Mouse (Mus musculus) megakaryocyte, adult 5-6 weeks (primary cell): Measurements from ENCODE around the gene Atp1a3. TPM values are rescaled to one million over a fixed set of nuclear protein-coding genes. Genes with fewer than 3 reads are reported as not detected.
"Not testable (repeated sequence)": the region's sequence is repeated elsewhere in the genome, so short reads cannot be mapped to it uniquely, and the experiment has no call there.

ENCODE experiments used
- ATAC-seq: 2 replicates; pipeline ENCODE4 v1.8.0; 2016; ENCODE audit warnings: mild to moderate bottlenecking, inconsistent platforms; ENCODE audit not compliant: poor library complexity, severe bottlenecking
- total RNA-seq, 2 experiments: library from RNA; stranded (forward) in 1 of 2; stranded (reverse) in 1 of 2; fragments of 153-499, 151-499 nt in 1 of 2; fragments of 221-1000, 200-1000 nt in 1 of 2; gene quantifications; 2 replicates each; pipeline versions ENCODE4 v1.2.3 to v1.2.4; 2015 to 2017

Atp1a3 gene
- 126 and 128 TPM in 2 replicates for total RNA-seq (2015)
- 61.6 and 106 TPM in 2 replicates for total RNA-seq (2017)

GRCm38 (mm10) chr7:25005421-25006065 is at the start of gene Atp1a3:
Gene Atp1a3, minus strand, starts transcription at chr7:25005958.
- peak; percentile 67 for ATAC-seq

DNA sequence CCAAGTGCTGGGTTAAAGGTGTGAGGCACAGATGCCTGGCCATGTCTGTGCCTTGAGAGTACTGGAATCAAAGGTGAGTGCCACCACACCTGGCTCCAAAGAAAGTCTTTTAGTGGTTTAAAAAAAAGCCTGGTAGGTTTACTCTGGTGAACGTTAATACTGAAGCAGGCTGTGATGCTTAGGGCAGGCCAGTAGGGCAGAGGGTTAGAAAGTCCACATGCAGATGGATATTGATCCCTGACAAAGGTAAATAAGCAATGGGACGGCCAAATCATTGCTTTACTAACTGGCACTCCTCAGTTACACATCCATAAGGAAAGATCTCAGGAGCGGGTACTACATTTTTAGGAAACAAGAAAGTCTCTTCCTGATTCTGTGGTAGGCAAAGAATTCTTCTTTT is 46.8 kb upstream of the Atp1a3 start:
- no peak for ATAC-seq

GRCm38 (mm10) chr7:25049295-25049930 is 43.7 kb upstream of the Atp1a3 start:
- no peak for ATAC-seq

DNA sequence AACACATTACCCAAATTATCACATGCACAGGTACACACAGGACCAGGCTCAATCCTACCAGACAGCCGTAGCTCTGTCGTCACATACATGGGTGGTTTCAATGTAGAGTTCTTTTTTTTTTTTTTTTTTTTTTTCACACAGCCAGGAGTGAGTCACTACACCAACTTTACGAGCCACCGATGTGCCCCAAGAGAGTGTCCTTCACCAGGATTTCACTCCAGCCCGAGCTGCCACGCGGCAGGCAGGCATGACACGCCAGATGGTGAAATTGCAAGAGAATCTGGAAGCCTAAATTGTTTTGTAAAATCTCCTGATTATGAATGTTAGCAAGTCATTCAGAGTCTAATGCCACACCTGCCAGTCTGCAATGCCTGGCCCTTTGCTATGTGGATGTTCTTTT is 41.6 kb upstream of the Atp1a3 start:
- ATAC-seq = no peak

DNA sequence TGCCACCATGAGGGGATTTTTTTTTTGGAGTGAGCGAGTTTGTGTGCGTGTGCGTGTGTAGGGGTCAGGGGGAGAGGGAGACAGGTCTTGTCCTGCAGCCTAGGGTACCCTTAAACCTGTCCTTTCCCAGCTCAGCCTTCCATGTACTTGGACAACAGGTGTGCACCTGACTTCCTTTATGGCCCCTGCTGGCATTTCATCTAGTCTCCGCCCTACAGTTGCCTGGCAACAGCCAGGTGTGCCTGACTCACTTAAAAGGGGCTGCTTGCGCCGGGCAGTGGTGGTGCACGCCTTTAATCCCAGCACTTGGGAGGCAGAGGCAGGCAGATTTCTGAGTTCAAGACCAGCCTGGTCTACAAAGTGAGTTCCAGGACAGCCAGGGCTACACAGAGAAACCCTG is 38.8 kb upstream of the Atp1a3 start:
- ATAC-seq = not testable (repeated sequence)

GRCm38 (mm10) chr7:25041921-25042320 is 36.2 kb upstream of the Atp1a3 start:
- no peak for ATAC-seq

DNA sequence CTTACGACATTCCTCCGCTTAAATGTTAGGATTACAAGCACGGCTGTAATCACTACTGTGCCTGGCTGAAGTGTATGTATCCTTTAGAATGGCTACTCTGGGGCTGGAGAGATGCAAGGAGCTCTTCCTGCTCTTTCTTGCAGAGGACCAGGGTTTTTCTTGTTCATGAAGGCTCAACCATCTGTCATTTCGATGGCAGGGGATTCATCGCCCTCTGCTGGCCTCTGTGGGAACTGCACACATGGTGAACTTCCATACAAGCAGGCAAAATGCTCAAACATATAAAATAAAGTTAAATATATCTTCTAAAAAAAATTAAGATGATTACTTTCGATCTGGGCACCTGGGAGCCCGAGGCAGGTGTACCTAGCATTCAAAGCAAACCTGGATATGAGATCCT is 30.2 kb upstream of the Atp1a3 start:
- peak; percentile 69 for ATAC-seq

DNA sequence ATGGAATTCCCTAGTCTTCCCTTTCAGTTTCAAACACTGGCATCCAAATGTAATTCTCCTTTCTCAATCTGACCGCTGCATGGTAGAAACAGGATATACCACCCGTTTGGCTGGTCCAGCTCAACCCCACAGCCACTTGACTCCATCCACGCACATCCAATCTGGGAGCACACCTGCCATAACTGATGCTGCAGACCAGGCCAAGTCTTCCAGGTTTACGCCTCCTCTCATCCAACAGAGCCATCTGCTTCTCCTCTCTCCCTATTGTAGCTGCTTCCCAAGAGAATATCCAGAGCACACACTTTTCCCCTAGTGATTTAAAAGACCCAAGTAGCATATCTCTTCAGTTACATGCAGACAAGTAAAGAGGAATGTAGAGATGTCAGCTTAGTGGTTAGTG is 29.0 kb upstream of the Atp1a3 start:
- no peak for ATAC-seq

- no peak for ATAC-seq
Observed at GRCm38 (mm10) chr7:25031528-25031927, 25.8 kb upstream of the Atp1a3 start.

DNA sequence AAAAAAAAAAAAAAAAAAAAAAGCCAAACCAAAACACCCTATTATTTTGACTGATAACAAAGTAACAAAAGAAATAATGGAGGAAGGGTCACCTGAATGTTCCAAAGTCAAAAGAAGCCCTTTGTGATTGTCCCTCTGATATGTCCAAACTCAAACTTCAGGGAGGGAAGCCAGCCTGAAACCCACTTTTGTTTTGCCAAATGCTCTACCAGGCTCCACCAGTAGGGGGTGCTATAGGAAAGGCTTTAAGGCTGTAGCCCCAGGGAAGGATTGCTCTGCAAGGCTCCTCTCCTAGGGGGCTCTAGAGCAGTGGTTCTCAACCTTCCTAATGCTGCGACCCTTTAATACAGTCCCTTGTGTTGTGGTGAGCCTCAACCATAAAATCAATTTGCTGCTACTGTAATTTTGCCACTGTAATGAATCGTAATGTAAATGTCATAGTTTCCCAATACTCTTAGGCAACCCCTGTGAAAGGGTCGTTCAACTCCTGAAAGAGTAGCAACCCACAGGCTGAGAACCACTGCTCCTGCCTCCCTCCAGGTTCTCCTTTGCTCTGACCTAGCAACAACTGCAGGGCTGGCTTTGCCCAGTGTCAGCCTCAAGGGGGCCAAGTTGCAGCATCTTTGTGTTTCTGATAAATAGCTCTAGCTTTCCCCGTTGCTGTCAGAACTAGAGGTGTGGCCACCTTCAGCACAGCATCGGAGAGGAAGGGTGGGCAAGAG is 24.4 kb upstream of the Atp1a3 start:
- ATAC-seq = peak; percentile 68

GRCm38 (mm10) chr7:25026452-25026851 is 20.7 kb upstream of the Atp1a3 start:
- ATAC-seq = no peak

- ATAC-seq = no peak
Observed at GRCm38 (mm10) chr7:25025855-25026439, 20.2 kb upstream of the Atp1a3 start.

- no peak for ATAC-seq
Observed at GRCm38 (mm10) chr7:25011592-25011991, 5.8 kb upstream of the Atp1a3 start.

DNA sequence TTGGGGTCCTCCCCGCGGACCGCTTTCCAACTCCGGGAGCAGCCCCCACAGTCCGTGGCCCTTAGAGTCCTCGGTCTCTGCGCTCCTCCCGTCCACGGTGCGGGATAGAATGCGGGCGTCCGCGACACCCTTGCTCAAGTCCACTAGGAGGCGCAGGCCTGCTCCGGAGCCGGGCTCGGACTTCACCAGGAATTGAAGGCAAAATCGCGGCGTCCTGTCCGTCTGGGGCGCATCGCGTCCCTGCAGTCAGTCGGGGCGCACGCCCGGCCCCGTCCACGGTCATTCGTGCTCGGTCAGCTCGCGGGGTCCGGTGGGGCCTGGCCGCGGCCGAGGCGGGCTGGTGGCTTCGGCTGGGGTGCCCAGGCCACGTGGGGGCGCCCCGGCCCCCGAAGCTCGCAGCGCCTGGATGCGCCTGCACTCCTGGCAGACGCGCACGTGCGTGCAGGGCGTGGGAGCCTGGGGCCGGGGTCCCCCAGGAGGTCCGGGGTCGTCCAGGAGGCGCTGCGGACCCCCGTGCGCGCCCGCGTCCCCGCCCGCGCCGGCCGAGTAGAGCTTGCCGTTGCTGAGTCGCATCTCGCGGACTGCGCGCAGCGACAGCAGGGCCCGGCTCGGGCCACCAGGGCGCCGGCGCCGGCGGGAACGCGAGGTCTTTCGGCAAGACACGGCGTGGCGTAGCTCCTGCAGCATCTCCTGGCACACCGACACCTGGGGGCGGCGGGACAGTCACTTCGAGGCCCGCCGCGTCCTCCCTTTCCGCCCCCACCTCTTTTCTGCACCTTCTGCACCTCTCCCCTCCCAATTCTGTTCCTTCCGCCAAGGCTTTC is 4.5 kb upstream of the Atp1a3 start:
- ATAC-seq = peak; percentile 31

GRCm38 (mm10) chr7:25009099-25009700 is 3.4 kb upstream of the Atp1a3 start:
- ATAC-seq = no peak

GRCm38 (mm10) chr7:25008635-25009034 is 2.9 kb upstream of the Atp1a3 start:
- ATAC-seq = no peak

GRCm38 (mm10) chr7:25007609-25008374 is 2.0 kb upstream of the Atp1a3 start:
- no peak for ATAC-seq

DNA sequence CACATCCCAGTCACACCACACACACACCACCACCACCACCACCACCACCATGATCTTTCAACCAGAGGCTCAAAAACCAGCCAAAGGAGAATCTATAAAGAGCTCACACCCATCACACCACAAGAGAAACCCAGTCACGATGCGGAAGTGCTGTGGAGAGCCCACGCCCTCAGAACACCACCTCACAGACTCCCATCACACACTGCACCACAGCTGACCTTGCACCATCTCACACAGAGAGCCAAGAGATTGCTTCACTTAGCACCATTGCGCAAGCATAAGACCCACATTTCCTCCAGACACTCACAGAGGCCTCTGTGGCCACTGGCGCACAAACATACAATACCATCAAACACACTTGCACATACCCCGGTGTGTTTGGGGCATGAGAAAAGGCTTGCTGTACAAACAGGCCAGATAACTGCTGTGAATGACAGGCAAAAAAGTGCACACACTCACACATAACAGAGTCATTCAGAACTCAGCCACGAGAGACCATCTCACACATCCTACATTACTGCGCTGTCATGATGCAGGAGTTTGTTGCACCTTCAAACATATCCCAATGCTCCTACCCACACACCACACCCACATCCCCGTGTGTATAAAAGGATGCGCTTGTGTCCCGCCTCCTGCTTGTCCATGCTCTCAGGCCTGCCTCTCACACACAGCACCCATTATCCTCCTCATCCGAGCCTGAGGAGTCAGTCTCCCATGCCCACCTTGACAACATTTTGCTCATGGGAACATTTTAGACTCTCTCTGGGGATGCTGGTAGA is 1.0 kb upstream of the Atp1a3 start:
- peak; percentile 88 for ATAC-seq

GRCm38 (mm10) chr7:25006171-25006570 is 413 bp upstream of the Atp1a3 start:
- ATAC-seq = no peak
